Mouse (Mus musculus): ENCODE data around the gene Pramel1. TPM values are rescaled to one million over a fixed set of nuclear protein-coding genes. Genes with fewer than 3 reads are reported as not detected.
"Not testable (repeated sequence)": the region's sequence is repeated elsewhere in the genome, so short reads cannot be mapped to it uniquely, and the experiment has no call there.

Gene Pramel1
- total and polyA plus RNA-seq, 3 experiments = not detected

DNA sequence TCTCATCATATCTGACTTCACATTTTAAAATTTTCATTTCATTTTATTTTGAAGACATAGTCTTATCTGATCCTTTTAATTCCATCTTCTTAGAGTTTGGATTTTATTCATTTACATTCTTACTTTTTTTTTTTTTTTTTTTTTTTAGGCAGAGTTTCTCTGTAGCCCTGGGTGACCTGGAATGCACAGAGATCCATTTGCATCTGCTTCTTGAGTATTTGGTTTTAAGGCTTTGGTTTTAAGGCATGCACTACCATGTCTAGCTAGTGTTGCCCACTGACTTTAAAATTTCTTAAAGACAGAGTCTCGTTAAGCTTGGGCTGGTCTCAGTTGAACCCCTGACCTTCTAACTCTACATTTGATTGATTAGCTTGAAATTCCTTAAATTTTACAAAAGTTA, 19.4 kb downstream of the Pramel1 start:
- Histone ChIP-seq H3K79me2 (replicated peaks; ENCODE audit: control insufficient read depth, extremely low read depth, insufficient read depth, poor library complexity, severe bottlenecking) (peaks cover 14% of the 10 kb centered on the region), H3K27me3 (replicated peaks) (peaks cover 2% of the 10 kb centered on the region), H3K9me3 (replicated peaks; ENCODE audit: low read length) (no peaks in the 10 kb centered on the region), H3K36me3 (replicated peaks in 1 of 2; ENCODE audit: control insufficient read depth in 1 of 2, insufficient read depth in 1 of 2, low read length in 1 of 2) (peaks cover 31 to 44% of the 10 kb centered on the region in 2 experiments), H3K27ac (ENCODE audit: insufficient read depth, low read depth) (no peak overlapping the region), H3K4me3 (replicated peaks in 1 of 3; ENCODE audit: low read depth in 2 of 3, low read length in 2 of 3, poor library complexity in 1 of 3) (peak overlapping the region in 2 of 3 experiments; percentile 71 to 75), H3K9ac (ENCODE audit: insufficient read depth, low read depth) (no peak overlapping the region), H3K4me1 (ENCODE audit: control insufficient read depth in 1 of 2, insufficient read depth in 2 of 2) (peaks cover 0 to 10% of the 10 kb centered on the region in 2 experiments; a peak in 1 of 4 replicates), H3K4me2 (ENCODE audit: insufficient read depth, low read depth, poor library complexity, severe bottlenecking) (peak overlapping the region; percentile 46; the same call in 1 of the 2 replicates)
- TF ChIP-seq USF1 (IDR thresholded peaks at IDR 0.05; ENCODE audit: low read depth, low read length) (no peak), ZKSCAN1 (IDR thresholded peaks at IDR 0.05; ENCODE audit: borderline replicate concordance, low read depth, low read length) (no peak), MAX (IDR thresholded peaks at IDR 0.05; ENCODE audit: low read length) (no peak), EP300 (IDR thresholded peaks at IDR 0.05; ENCODE audit: low read length) (no peak), CHD1 (IDR thresholded peaks at IDR 0.05; ENCODE audit: low read depth, low read length) (no peak), MEF2A (IDR thresholded peaks at IDR 0.05; ENCODE audit: borderline replicate concordance, low read depth, low read length) (no peak), MAFK (IDR thresholded peaks at IDR 0.05; ENCODE audit: insufficient replicate concordance, low read length) (no peak), NELFE (IDR thresholded peaks at IDR 0.05; ENCODE audit: low read depth, low read length) (no peak)
- in situ Hi-C loops (cut with MboI; ENCODE audit: low pct_ligation_motif_present, low pct_unique_long_range_greater_than_20kb, low sequenced_read_pairs) = no loop called here
- DNase-seq (ENCODE audit: extremely low read depth) = no peak
- dilution Hi-C loops (cut with MboI; ENCODE audit: extremely low pct_ligation_motif_present, extremely low pct_unique_long_range_greater_than_20kb, low sequenced_read_pairs) = no loop called here

DNA sequence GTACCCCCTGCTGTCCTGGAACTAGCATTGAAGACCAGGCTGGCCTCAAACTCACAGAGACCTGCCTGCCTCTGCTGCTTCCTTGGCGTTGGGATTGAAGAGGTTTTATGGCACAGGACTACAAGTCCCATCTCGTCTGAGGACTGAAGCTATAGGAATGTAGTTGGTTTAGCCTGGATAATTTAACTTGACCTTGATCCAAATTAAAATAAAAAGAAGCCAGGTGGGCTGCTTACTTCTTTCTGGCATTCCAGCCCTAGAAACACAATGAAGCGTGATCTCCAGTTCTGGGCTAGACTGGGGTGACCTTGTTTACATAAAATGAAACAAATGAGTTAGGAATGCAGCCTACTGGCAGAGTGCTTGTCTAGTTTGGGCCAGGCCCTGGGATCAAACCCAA, 19.9 kb downstream of the Pramel1 start:
- H3K27ac ChIP-seq (ENCODE audit: insufficient read depth, low read depth) = no peak overlapping the region
- H3K9ac ChIP-seq (ENCODE audit: insufficient read depth, low read depth) = no peak overlapping the region
- peaks cover 36 to 49% of the 10 kb centered on the region in 2 experiments for H3K36me3 ChIP-seq (replicated peaks in 1 of 2; ENCODE audit: control insufficient read depth in 1 of 2, insufficient read depth in 1 of 2, low read length in 1 of 2)
- H3K4me3 ChIP-seq (replicated peaks in 1 of 3; ENCODE audit: low read depth in 2 of 3, low read length in 2 of 3, poor library complexity in 1 of 3) = no peak overlapping the region
- no peak overlapping the region; the same call in 1 of the 2 replicates for H3K4me2 ChIP-seq (ENCODE audit: insufficient read depth, low read depth, poor library complexity, severe bottlenecking)
- peaks cover 2% of the 10 kb centered on the region for H3K27me3 ChIP-seq (replicated peaks)
- H3K9me3 ChIP-seq (replicated peaks; ENCODE audit: low read length) = no peaks in the 10 kb centered on the region
- DNase-seq (ENCODE audit: extremely low read depth) = no peak
- TF ChIP-seq USF2 (conservative IDR thresholded peaks at IDR 0.05; ENCODE audit: low read depth, low read length) = no peak
- TF ChIP-seq SMC3 (IDR thresholded peaks at IDR 0.05; ENCODE audit: low read depth, low read length) = no peak
- TF ChIP-seq E2F4 (IDR thresholded peaks at IDR 0.05; ENCODE audit: insufficient replicate concordance, low read depth, low read length) = no peak
- TF ChIP-seq MYC (IDR thresholded peaks at IDR 0.05; ENCODE audit: low read depth, low read length) = no peak
- no peak for TF ChIP-seq MAZ (IDR thresholded peaks at IDR 0.05; ENCODE audit: low read depth, low read length)
- TF ChIP-seq IRF4 (IDR thresholded peaks at IDR 0.05; ENCODE audit: low read depth, low read length) = no peak
- no peak for TF ChIP-seq USF1 (IDR thresholded peaks at IDR 0.05; ENCODE audit: low read depth, low read length)
- TF ChIP-seq KAT2A (IDR thresholded peaks at IDR 0.05; ENCODE audit: insufficient replicate concordance, low read length) = no peak
- TF ChIP-seq MAX (IDR thresholded peaks at IDR 0.05; ENCODE audit: low read length) = no peak
- dilution Hi-C loops (cut with MboI; ENCODE audit: extremely low pct_ligation_motif_present, extremely low pct_unique_long_range_greater_than_20kb, low sequenced_read_pairs) (no loop called here), in situ Hi-C loops (cut with MboI; ENCODE audit: low pct_ligation_motif_present, low pct_unique_long_range_greater_than_20kb, low sequenced_read_pairs) (no loop called here)
- peaks cover 14% of the 10 kb centered on the region for H3K79me2 ChIP-seq (replicated peaks; ENCODE audit: control insufficient read depth, extremely low read depth, insufficient read depth, poor library complexity, severe bottlenecking)
- peaks cover 0 to 10% of the 10 kb centered on the region in 2 experiments; a peak in 1 of 4 replicates for H3K4me1 ChIP-seq (ENCODE audit: control insufficient read depth in 1 of 2, insufficient read depth in 2 of 2)

DNA sequence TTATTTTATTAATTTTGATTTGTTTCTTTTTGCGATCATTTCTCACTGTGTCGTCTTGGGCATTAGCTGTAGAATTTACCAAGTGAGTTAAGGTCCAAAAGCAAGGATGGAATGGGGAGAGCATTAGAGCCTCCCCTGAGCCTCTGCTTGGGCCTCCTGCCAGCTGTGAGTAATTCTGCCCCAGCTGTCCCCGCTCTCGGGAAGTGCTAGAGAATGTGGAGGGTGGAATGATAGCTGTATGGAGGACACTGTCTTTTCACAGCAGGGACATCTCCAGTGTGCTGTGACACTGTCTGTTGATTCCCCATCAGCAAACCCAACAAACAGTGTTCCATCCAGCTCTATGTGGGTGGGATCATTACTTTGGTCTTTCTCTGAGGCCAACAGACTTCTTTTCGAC, 32.5 kb downstream of the Pramel1 start:
- dilution Hi-C loops (cut with MboI; ENCODE audit: extremely low pct_ligation_motif_present, extremely low pct_unique_long_range_greater_than_20kb, low sequenced_read_pairs); H3K9ac ChIP-seq (ENCODE audit: insufficient read depth, low read depth); H3K4me1 ChIP-seq (ENCODE audit: control insufficient read depth in 1 of 2, insufficient read depth in 2 of 2); H3K4me2 ChIP-seq (ENCODE audit: insufficient read depth, low read depth, poor library complexity, severe bottlenecking); H3K27me3 ChIP-seq (replicated peaks); H3K79me2 ChIP-seq (replicated peaks; ENCODE audit: control insufficient read depth, extremely low read depth, insufficient read depth, poor library complexity, severe bottlenecking); H3K27ac ChIP-seq (ENCODE audit: insufficient read depth, low read depth); in situ Hi-C loops (cut with MboI; ENCODE audit: low pct_ligation_motif_present, low pct_unique_long_range_greater_than_20kb, low sequenced_read_pairs); H3K9me3 ChIP-seq (replicated peaks; ENCODE audit: low read length); H3K4me3 ChIP-seq (replicated peaks in 1 of 3; ENCODE audit: low read depth in 2 of 3, low read length in 2 of 3, poor library complexity in 1 of 3); DNase-seq (ENCODE audit: extremely low read depth): not testable (repeated sequence)
- H3K36me3 ChIP-seq (replicated peaks in 1 of 2; ENCODE audit: control insufficient read depth in 1 of 2, insufficient read depth in 1 of 2, low read length in 1 of 2) = peaks cover 0 to 14% of the 10 kb centered on the region in 2 experiments

Other genes with a start within 250 kb of the Pramel1 start
- gene Prdm2, start 181.4 kb upstream of the Pramel1 start, total RNA-seq (2012; rRNA removed) = 7.1 and 7.2 TPM in 2 replicates
- gene Prdm2, start 181.4 kb upstream of the Pramel1 start, total RNA-seq (2014; rRNA removed) = 2.9 and 3.8 TPM in 2 replicates
- gene Prdm2, start 181.4 kb upstream of the Pramel1 start, polyA plus RNA-seq (2012; ENCODE audit: insufficient read length, low read depth) = 13.4 and 16.1 TPM in 2 replicates
- not detected in 2 replicates for gene Pdpn, start 94.9 kb upstream of the Pramel1 start, total RNA-seq (2012; rRNA removed)
- not detected in 2 replicates for gene Pdpn, start 94.9 kb upstream of the Pramel1 start, total RNA-seq (2014; rRNA removed)
- gene Pdpn, start 94.9 kb upstream of the Pramel1 start, polyA plus RNA-seq (2012; ENCODE audit: insufficient read length, low read depth) = not detected in 2 replicates
- not detected in 2 replicates for gene Lrrc38, start 44.7 kb upstream of the Pramel1 start, total RNA-seq (2012; rRNA removed)
- gene Lrrc38, start 44.7 kb upstream of the Pramel1 start, total RNA-seq (2014; rRNA removed) = not detected in 2 replicates
- not detected in 2 replicates for gene Lrrc38, start 44.7 kb upstream of the Pramel1 start, polyA plus RNA-seq (2012; ENCODE audit: insufficient read length, low read depth)
- 12.8 and 15.5 TPM in 2 replicates for gene Pramef8, start 18.0 kb downstream of the Pramel1 start, total RNA-seq (2012; rRNA removed)
- 22.5 and 29.5 TPM in 2 replicates for gene Pramef8, start 18.0 kb downstream of the Pramel1 start, total RNA-seq (2014; rRNA removed)
- gene Pramef8, start 18.0 kb downstream of the Pramel1 start, polyA plus RNA-seq (2012; ENCODE audit: insufficient read length, low read depth) = 15.0 and 16.6 TPM in 2 replicates
- gene Oog4, start 55.9 kb downstream of the Pramel1 start, total RNA-seq (2012; rRNA removed) = not detected in 2 replicates
- gene Oog4, start 55.9 kb downstream of the Pramel1 start, total RNA-seq (2014; rRNA removed) = not detected in 2 replicates
- not detected in 2 replicates for gene Oog4, start 55.9 kb downstream of the Pramel1 start, polyA plus RNA-seq (2012; ENCODE audit: insufficient read length, low read depth)
- 0.04 TPM in 1 of 2 replicates, not detected in the other for gene Gm13043, start 116.9 kb downstream of the Pramel1 start, total RNA-seq (2012; rRNA removed)
- not detected in 2 replicates for gene Gm13043, start 116.9 kb downstream of the Pramel1 start, total RNA-seq (2014; rRNA removed)
- gene Gm13043, start 116.9 kb downstream of the Pramel1 start, polyA plus RNA-seq (2012; ENCODE audit: insufficient read length, low read depth) = not detected in 2 replicates
- not detected in 2 replicates for gene Gm13040, start 141.5 kb downstream of the Pramel1 start, total RNA-seq (2012; rRNA removed)
- gene Gm13040, start 141.5 kb downstream of the Pramel1 start, total RNA-seq (2014; rRNA removed) = not detected in 2 replicates
- not detected in 2 replicates for gene Gm13040, start 141.5 kb downstream of the Pramel1 start, polyA plus RNA-seq (2012; ENCODE audit: insufficient read length, low read depth)
- gene BC080695, start 157.3 kb downstream of the Pramel1 start, total RNA-seq (2012; rRNA removed) = not detected in 2 replicates
- not detected in 2 replicates for gene BC080695, start 157.3 kb downstream of the Pramel1 start, total RNA-seq (2014; rRNA removed)
- not detected in 2 replicates for gene BC080695, start 157.3 kb downstream of the Pramel1 start, polyA plus RNA-seq (2012; ENCODE audit: insufficient read length, low read depth)
- not detected in 2 replicates for gene Gm13057, start 157.3 kb downstream of the Pramel1 start, total RNA-seq (2012; rRNA removed)
- not detected in 2 replicates for gene Gm13057, start 157.3 kb downstream of the Pramel1 start, total RNA-seq (2014; rRNA removed)
- gene Gm13057, start 157.3 kb downstream of the Pramel1 start, polyA plus RNA-seq (2012; ENCODE audit: insufficient read length, low read depth) = not detected in 2 replicates
- gene Gm13083, start 220.6 kb downstream of the Pramel1 start, total RNA-seq (2012; rRNA removed) = not detected in 2 replicates
- gene Gm13083, start 220.6 kb downstream of the Pramel1 start, total RNA-seq (2014; rRNA removed) = not detected in 2 replicates
- not detected in 2 replicates for gene Gm13083, start 220.6 kb downstream of the Pramel1 start, polyA plus RNA-seq (2012; ENCODE audit: insufficient read length, low read depth)